Mouse (Mus musculus): ENCODE data around the gene Bcan. TPM values are rescaled to one million over a fixed set of nuclear protein-coding genes. Genes with fewer than 3 reads are reported as not detected.

The Bcan gene
- total and polyA plus RNA-seq, 3 experiments = 0.04 TPM; not detected in 2

DNA sequence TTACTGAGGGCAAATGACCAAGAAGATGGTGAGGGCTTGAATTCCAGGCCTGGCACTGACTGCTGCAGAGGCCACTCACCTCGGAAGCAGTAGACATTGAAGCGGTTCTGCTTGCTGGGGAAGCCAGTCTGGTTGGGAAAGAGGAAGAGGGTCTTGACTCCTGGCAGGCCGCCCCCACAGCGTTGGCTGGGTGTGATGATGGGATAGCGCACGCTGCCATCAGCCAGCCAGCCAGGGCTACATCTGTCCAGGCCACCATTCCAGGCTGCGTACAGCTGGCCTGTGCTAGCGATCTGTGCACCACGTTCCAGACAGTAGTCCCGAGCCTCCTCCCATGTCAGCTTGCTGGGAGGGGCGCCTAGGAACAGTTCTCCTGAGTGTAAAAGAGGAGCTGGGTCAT, 4.7 kb downstream of the Bcan start:
- TF ChIP-seq CHD2 (IDR thresholded peaks at IDR 0.05; ENCODE audit: low read length) (no peak), CTCF (conservative IDR thresholded peaks at IDR 0.05 in 1 of 2, IDR thresholded peaks at IDR 0.05 in 1 of 2; ENCODE audit: low read depth in 2 of 2, low read length in 2 of 2) (no peak), MAFK (IDR thresholded peaks at IDR 0.05; ENCODE audit: insufficient replicate concordance, low read length) (no peak), IRF4 (IDR thresholded peaks at IDR 0.05; ENCODE audit: low read depth, low read length) (no peak), RAD21 (IDR thresholded peaks at IDR 0.05; ENCODE audit: low read depth, low read length) (no peak), RCOR1 (conservative IDR thresholded peaks at IDR 0.05; ENCODE audit: low read depth, low read length) (no peak), ZKSCAN1 (IDR thresholded peaks at IDR 0.05; ENCODE audit: borderline replicate concordance, low read depth, low read length) (no peak), JUN (IDR thresholded peaks at IDR 0.05; ENCODE audit: insufficient read depth, low read depth, low read length) (no peak), UBTF (IDR thresholded peaks at IDR 0.05; ENCODE audit: low read depth, low read length) (no peak), ZMIZ1 (IDR thresholded peaks at IDR 0.05; ENCODE audit: low read depth, low read length) (no peak), E2F4 (IDR thresholded peaks at IDR 0.05; ENCODE audit: insufficient replicate concordance, low read depth, low read length) (no peak), POLR2A (IDR thresholded peaks at IDR 0.05; ENCODE audit: low read depth, low read length) (no peak), MAX (IDR thresholded peaks at IDR 0.05; ENCODE audit: low read length) (no peak), USF1 (IDR thresholded peaks at IDR 0.05; ENCODE audit: low read depth, low read length) (no peak), ZNF384 (IDR thresholded peaks at IDR 0.05; ENCODE audit: low read depth, low read length) (no peak), TCF12 (IDR thresholded peaks at IDR 0.05; ENCODE audit: low read depth, low read length) (no peak), NRF1 (IDR thresholded peaks at IDR 0.05; ENCODE audit: low read depth, low read length) (no peak), KAT2A (IDR thresholded peaks at IDR 0.05; ENCODE audit: insufficient replicate concordance, low read length) (no peak)
- Histone ChIP-seq H3K79me2 (replicated peaks; ENCODE audit: control insufficient read depth, extremely low read depth, insufficient read depth, poor library complexity, severe bottlenecking) (no peaks in the 10 kb centered on the region), H3K4me2 (ENCODE audit: insufficient read depth, low read depth, poor library complexity, severe bottlenecking) (no peak overlapping the region), H3K4me1 (ENCODE audit: control insufficient read depth in 1 of 2, insufficient read depth in 2 of 2) (peaks cover 0 to 5% of the 10 kb centered on the region in 2 experiments; a peak in 1 of 4 replicates), H3K27me3 (replicated peaks) (peaks cover 93% of the 10 kb centered on the region), H3K36me3 (replicated peaks in 1 of 2; ENCODE audit: control insufficient read depth in 1 of 2, insufficient read depth in 1 of 2, low read length in 1 of 2) (no peaks in the 10 kb centered on the region), H3K4me3 (replicated peaks in 1 of 3; ENCODE audit: low read depth in 2 of 3, low read length in 2 of 3, poor library complexity in 1 of 3) (no peak overlapping the region), H3K27ac (ENCODE audit: insufficient read depth, low read depth) (no peak overlapping the region), H3K9ac (ENCODE audit: insufficient read depth, low read depth) (no peak overlapping the region), H3K9me3 (replicated peaks; ENCODE audit: low read length) (peaks cover 8% of the 10 kb centered on the region)
- in situ Hi-C loops (cut with MboI; ENCODE audit: low pct_ligation_motif_present, low pct_unique_long_range_greater_than_20kb, low sequenced_read_pairs) (no loop called here), dilution Hi-C loops (cut with MboI; ENCODE audit: extremely low pct_ligation_motif_present, extremely low pct_unique_long_range_greater_than_20kb, low sequenced_read_pairs) (no loop called here)
- no peak for DNase-seq (ENCODE audit: extremely low read depth)

DNA sequence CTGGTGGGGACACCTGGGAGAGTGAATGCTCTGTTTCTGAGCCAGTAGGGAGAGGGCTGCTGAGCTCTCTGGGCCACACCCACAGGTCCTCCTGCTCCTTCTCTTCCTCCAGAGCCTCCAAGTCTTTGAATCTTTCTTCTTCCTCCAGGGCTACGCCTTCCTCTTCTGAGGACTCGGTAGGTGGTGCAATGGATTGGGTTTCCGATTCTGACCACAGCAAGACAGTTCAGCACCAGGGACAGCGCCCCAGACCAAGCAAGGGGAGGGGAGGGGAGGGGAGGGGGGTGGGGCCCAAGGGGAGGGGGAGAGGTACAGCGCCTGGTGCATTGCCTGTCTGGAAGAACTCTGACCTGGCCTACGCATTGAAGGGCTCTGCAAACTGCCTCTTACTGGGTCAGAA, 6.6 kb downstream of the Bcan start:
- H3K27me3 ChIP-seq (replicated peaks) = peaks cover 93% of the 10 kb centered on the region
- no peak overlapping the region for H3K4me3 ChIP-seq (replicated peaks in 1 of 3; ENCODE audit: low read depth in 2 of 3, low read length in 2 of 3, poor library complexity in 1 of 3)
- in situ Hi-C loops (cut with MboI; ENCODE audit: low pct_ligation_motif_present, low pct_unique_long_range_greater_than_20kb, low sequenced_read_pairs) = no loop called here
- H3K9me3 ChIP-seq (replicated peaks; ENCODE audit: low read length) = peaks cover 2% of the 10 kb centered on the region
- no peaks in the 10 kb centered on the region for H3K36me3 ChIP-seq (replicated peaks in 1 of 2; ENCODE audit: control insufficient read depth in 1 of 2, insufficient read depth in 1 of 2, low read length in 1 of 2)
- TF ChIP-seq USF1 (IDR thresholded peaks at IDR 0.05; ENCODE audit: low read depth, low read length) (no peak), MXI1 (IDR thresholded peaks at IDR 0.05; ENCODE audit: low read depth, low read length) (no peak)
- H3K9ac ChIP-seq (ENCODE audit: insufficient read depth, low read depth) = no peak overlapping the region
- no peaks in the 10 kb centered on the region for H3K79me2 ChIP-seq (replicated peaks; ENCODE audit: control insufficient read depth, extremely low read depth, insufficient read depth, poor library complexity, severe bottlenecking)
- dilution Hi-C loops (cut with MboI; ENCODE audit: extremely low pct_ligation_motif_present, extremely low pct_unique_long_range_greater_than_20kb, low sequenced_read_pairs) = no loop called here
- peak; percentile 41 for DNase-seq (ENCODE audit: extremely low read depth)
- no peak overlapping the region for H3K27ac ChIP-seq (ENCODE audit: insufficient read depth, low read depth)
- no peak overlapping the region for H3K4me2 ChIP-seq (ENCODE audit: insufficient read depth, low read depth, poor library complexity, severe bottlenecking)
- H3K4me1 ChIP-seq (ENCODE audit: control insufficient read depth in 1 of 2, insufficient read depth in 2 of 2) = peaks cover 0 to 5% of the 10 kb centered on the region in 2 experiments; a peak in 1 of 4 replicates
